Mouse (Mus musculus): ENCODE results near the gene Alkbh7.

The Alkbh7 gene

DNA sequence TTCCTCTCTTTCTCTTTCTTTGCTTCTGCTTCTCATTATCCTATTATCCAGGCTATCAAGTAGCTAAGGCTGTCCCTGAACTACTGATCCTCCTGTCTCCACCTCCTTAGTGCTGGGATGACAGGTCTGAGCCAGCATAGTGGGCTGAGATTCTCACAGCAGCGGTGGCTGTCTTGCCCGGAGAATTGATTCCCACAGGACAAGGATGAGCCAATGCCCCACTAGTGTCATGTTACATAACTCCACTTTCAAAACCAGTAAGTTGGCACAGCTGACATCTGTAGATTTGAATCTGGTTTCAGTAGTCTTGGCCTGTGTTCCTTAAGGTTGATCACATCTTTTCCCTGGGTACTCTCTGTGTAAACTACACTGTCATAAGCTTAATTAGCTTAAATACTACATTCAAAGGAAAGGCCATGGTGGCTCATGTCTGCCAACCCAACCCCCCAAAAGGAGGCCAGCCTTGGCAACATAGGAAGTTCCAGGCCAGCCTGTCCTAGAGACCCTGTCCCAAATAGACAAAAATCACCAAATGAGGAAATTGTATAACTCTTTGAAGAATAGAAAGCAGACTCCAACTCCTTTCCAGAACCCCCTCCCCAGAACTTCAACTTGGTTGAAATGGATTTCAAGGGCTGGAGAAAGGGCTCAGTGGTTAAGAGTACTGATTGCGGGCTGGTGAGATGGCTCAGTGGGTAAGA is 10.9 kb upstream of the Alkbh7 start:
- no peak for DNase-seq (ENCODE audit: low read depth, low spot score)

DNA sequence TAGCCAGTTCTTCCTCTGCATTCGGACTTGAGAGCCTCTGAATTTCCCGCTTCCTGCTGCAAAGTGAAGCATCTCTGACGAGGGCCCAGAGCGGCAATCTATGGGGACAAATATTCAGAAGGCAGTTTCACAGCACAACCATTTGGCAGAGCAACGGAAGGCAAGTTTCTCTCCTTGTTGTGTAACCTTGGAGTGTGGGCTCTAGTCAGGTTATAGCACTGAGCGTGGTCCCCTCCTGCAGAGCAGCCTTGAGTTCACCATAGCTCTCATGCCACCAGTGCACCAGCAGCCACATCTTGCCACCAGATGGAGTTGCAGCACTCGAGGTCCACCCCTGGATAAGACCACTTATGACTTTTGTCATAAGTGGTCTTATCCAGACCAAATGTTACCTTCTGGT is 8.7 kb upstream of the Alkbh7 start:
- no peak for DNase-seq (ENCODE audit: low read depth, low spot score)

- no peak for DNase-seq (ENCODE audit: low read depth, low spot score)
Observed at GRCm38 (mm10) chr17:56988921-56989430, 8.2 kb upstream of the Alkbh7 start.

DNA sequence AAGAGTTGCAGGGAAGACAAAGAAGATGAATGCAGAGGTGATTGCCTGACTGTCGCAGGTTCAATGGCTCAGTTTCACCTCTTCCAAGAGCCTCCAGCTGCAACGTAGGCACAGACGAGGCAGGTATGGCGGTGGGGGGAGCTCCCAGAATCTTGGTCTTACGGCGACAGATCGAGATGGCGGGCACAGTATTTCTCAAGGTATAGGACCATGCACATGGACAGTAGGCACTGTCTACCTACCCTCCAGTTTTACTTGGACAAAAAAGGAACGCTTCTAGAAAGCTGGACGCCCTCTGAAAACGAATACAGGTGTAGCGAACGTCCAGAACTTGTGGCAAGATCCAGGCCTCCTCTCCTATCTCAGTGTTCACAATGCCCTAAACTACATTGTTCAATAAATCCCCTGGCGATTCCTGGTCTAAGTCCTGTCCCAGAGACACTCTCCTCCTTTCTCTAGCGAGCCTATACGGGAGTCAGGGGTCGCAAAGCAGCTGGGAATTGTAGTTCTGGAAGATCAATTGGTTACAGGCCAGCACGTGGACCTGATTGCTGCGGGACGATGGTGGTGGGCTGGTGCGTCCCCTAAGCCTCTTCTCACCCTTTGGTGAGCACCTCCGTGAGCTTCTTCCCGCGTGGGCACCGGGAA is 7.5 kb upstream of the Alkbh7 start:
- DNase-seq (ENCODE audit: low read depth, low spot score): peak; percentile 86

- DNase-seq (ENCODE audit: low read depth, low spot score): peak; percentile 93
Observed at GRCm38 (mm10) chr17:56990115-56990746, 6.9 kb upstream of the Alkbh7 start, which contains the start of gene Clpp. TSS of gene Clpp (plus strand) at chr17:56990305.

DNA sequence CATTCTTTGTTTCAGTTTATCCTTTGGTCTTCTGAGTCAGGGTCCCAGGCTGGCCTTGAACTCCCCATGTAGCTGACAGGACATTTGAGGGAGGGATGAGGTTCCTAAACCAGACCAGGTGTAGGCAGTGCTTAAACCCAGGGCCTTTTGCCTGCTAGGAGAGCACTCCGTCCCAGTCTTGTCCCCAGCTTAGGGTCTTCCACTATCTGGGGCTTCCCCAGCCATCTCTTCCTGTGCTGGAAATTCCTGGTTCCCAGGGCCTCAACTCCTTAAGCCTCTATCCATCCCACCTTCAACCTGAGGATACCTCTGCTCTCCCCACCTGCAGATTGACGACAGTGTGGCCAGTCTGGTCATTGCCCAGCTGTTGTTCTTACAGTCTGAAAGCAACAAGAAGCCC is 6.2 kb upstream of the Alkbh7 start:
- DNase-seq (ENCODE audit: low read depth, low spot score): no peak

DNA sequence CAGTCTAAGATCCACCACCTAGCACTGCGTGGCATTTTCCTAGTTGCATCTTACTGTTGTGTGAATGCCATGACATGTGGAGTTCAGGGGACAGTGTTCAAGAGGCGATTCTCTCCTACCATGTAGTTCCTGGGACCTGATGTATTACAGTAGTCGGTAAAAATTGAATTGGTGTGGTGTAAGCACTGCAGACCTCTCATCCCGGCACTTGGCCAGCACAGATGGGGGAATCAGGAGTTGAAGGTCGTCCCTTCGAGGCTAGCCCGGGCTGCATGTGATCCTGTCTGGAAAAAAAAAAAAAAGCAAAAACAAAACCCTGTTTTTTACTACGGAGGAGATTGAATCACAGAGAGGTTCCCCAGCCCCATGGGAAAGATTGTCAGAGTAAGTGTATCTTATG is 2.1 kb upstream of the Alkbh7 start:
- DNase-seq (ENCODE audit: low read depth, low spot score): no peak

GRCm38 (mm10) chr17:56996506-56996905 is 633 bp upstream of the Alkbh7 start:
- DNase-seq (ENCODE audit: low read depth, low spot score): no peak

DNA sequence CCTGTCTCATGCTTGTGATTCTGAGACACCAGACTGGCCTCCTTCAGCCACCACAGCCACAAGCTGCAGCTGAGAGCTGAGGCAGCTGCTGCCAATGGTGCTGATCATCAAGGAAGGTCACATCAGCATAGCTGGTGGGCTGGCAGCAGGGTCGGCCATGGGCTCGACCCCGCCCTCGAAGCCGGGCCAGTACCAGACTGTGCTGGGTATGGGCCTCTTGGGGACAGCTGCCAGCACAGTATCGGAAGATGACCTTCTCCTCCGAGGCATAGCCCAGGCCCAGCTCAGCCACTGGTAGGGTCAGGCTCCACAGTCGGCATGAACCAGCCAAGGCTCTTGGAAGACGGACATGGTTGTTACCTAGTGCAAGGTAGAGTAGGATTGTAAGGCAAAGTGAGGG is 2.3 kb downstream of the Alkbh7 start:
- DNase-seq (ENCODE audit: low read depth, low spot score): no peak

GRCm38 (mm10) chr17:56999968-57000609 is 3.0 kb downstream of the Alkbh7 start, which contains the start of gene Pspn:
TSS of gene Pspn (minus strand) at chr17:57000018.
- DNase-seq (ENCODE audit: low read depth, low spot score): no peak

DNA sequence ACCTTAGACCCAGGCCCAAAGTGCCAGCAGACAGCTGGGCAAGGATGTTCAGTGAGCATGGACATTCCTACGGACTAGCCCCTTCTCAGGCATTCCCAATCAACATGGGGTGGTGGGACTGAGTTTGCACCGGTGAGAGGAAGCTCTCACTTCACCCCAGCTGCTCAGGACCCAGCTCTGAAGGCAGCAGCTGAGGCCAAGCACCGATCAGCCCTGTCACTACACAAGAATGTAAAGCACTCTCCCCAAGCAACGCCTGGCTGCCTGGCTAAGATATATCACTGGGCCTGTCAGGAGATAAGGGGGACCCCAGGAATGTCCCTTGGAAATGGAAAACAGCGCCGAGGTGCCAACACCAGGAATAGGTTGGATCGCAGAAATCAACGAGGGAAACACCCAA is 4.1 kb downstream of the Alkbh7 start:
- DNase-seq (ENCODE audit: low read depth, low spot score): no peak

GRCm38 (mm10) chr17:57003994-57004393 is 6.9 kb downstream of the Alkbh7 start:
- DNase-seq (ENCODE audit: low read depth, low spot score): no peak

DNA sequence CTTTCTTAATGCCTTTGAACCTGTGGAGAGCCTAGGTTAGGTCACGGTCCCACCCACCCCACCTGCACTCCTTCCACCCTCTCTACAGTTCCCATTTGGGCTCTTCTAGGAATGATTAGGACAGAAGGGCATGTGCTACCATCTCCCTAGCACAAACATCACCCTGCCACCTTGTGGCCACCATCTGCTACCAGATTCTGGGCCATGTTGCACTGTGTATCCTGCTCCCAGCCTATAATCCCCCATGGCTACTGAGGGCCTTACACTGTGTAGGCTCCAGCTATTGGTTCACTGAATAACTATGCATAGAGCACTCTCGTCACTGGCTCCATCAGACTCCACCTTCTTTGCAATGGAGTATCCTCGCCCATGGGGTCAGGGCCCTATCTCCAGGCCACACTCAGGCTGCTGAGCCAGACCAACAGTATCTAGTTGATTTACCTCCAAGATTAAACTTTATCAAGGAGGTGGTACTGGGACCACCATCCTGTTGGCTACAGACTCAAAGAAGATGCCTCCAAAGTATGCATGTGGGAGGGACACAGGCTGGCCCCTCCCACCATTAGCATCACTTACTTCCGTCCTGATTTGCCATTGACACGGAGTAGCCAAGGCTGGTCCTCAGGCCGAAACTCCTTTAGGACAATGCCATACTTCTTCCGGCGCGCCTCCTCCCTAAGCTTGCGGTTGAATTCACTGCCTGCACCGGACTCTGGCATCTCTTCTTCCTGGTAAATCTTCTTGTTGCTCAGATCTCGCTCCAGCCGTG is 10.2 kb downstream of the Alkbh7 start:
- DNase-seq (ENCODE audit: low read depth, low spot score): no peak

DNA sequence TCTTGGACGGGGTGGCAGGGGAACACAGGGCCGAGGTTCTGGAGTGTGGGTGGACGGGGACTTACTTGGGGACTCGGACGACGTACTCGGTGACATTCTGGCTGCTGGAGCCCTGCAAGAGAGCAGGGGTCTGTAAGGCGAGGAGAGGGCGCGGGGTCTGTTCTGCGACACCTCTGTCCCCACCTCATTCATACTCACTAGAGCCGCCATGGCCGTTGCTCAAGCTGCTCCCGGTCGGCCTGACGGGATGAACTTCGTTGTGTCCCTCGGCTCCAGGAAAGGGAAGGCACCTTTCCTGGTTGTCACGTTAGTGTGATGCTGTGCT is 13.7 kb downstream of the Alkbh7 start:
- no peak for DNase-seq (ENCODE audit: low read depth, low spot score)

DNA sequence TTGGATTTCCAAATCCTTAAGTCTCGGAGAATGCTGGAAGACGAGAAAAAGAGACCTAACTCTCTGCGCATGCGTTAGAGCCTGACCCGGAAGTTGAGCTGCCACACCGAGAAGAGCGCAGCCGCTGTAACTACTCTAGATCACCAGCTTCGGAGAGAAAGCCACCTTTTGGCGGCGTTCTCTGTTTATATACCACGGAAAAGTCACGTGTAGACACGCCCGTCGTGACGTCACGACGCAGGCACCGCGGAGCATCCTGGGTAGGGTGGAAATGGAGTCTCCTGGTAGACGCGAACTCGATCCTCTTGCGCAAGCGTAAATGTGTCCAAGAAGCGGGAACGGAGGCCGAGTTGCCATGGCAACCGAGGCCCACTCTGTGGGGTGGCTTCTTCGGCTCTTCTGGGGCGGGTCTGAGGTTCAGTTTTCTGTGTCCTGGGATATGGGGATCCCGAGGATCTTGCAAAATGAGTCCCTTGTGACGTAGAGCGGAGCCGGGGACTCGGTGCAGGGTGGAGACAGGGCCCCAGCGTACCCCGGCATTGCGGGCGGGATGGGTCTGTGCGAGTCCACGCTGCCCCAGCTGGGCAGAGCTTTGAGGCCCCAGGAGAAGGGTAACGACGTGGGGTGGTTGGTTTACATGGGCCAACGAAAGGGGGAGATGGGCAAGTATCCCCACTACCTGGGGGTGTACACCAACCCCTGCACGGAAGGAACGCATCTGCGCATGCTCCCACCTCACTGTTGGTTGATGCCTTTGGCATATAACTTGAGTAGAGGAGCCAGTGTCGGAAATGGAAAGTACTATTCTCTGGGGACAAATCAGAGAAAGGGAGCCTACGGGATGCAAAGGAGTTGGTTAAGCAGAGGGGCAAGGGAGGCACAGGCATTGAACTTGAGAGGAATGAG is 14.3 kb downstream of the Alkbh7 start, which contains the start of the genes Gtf2f1 and Gm17949:
Gene Gtf2f1 (minus strand): TSS at position 53 of the 906 bp plus-strand sequence.
Gene Gm17949 (plus strand): TSS at position 234 of the 906 bp plus-strand sequence.
- DNase-seq (ENCODE audit: low read depth, low spot score): peak; percentile 100

- DNase-seq (ENCODE audit: low read depth, low spot score): no peak
Observed at GRCm38 (mm10) chr17:57012245-57012795, 15.2 kb downstream of the Alkbh7 start.

DNA sequence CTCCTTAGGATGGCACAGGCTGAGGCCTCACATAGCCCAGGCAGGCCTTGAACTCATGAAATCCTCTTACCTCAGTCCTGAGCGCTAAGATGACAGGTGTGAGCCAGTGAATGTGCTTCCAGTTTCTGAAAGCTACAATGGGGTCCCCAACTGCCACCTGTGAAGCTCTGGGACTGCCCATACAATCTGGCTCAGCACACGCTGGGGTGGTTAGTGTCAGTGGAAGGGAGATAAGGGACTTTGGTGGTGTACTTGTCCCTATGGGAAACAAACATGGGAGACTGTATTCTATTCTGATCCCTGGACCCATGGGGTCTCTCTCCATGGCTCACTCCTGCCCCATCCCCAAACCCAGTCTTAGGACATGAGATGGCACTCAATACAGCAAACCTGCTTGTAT is 22.6 kb downstream of the Alkbh7 start:
- DNase-seq (ENCODE audit: low read depth, low spot score): no peak

- no peak for DNase-seq (ENCODE audit: low read depth, low spot score)
Observed at GRCm38 (mm10) chr17:57020960-57021359, 23.8 kb downstream of the Alkbh7 start.

GRCm38 (mm10) chr17:57027471-57027870 is 30.3 kb downstream of the Alkbh7 start:
- no peak for DNase-seq (ENCODE audit: low read depth, low spot score)

DNA sequence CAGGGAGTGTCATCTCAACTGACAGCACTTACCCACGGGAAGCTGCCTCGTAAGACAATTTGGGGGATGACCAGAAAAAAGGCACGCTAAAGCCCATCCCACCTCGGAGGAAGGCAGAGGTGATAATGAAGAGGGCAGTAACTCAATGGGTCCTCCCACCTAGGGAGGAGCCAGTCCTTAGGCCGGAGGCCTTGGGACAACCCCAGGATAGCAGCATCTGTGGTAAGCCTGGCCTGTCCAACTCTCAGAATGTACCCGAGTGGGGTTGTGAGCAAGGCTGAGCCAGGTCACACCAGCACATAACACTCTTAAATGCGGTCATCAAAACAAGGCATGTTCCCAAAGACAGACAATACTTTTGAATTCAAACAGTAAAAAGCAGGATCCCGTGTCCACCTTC is 32.6 kb downstream of the Alkbh7 start:
- DNase-seq (ENCODE audit: low read depth, low spot score): no peak

All from forelimb bud, embryonic 11.5 days (tissue).